Mouse (Mus musculus) gastrocnemius, adult 8-10 months (tissue): ENCODE measurements around the gene Fgb. TPM values are rescaled to one million over a fixed set of nuclear protein-coding genes. Genes with fewer than 3 reads are reported as not detected.

Experiments used
- DNase-seq, 2 experiments: peaks; one replicate each; pipeline ENCODE4 v3.0.0; 2022; ENCODE audit warnings: low spot score in 2 of 2
- total RNA-seq, 4 experiments: library from RNA; stranded (reverse); gene quantifications; 2 replicates each; pipeline ENCODE4 v1.2.4; 2022

The Fgb gene
- total RNA-seq, 4 experiments from 2014 or later = 0.32 TPM; not detected in 3

- DNase-seq = no peak
These were observed 22.0 kb downstream of the Fgb start for GRCm38 (mm10) chr3:83027546-83028251.

DNA sequence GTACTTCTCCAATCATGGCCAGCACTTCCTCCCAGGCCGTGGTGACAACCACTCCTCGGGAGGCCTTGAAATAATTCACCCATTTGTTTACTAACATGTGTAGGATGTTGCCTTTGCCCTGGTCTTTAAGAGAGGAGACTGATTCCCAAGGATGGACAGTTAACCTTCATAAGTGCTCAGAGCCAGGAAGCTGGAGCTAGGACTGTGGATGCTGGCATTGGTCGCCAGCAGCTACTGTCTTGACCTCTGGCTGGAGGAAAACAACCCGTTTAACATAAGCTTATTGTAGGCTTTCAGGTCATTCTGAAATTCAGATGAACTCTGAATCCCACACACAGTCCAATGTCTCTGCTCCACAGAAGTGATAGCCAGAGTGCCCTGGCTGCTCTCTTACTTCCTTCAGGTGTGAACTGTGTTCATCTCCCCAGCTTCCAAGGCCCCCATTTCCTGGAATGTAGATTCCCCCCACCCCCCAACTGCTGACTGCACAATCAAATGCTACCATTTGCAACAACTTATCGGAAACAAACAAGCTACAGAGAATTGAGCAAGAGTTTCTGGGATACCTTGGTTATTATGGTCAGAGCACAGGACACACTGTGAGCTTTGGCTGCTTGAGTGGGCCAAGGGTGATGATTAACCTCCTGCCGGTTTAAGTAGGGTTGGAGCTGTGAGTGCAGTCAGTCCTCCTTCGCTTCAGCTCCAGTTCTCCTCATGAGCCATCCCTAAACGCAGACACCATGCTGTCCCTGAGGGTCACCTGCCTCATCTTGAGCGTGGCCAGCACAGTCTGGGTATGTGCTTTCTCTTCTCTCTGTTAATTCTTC, 24.0 kb downstream of the Fgb start, which contains the start of gene Fga:
Gene Fga, plus strand, starts transcription at position 602 of the 827 bp plus-strand sequence.
- DNase-seq = no peak

GRCm38 (mm10) chr3:83025036-83025435, 24.6 kb downstream of the Fgb start:
- DNase-seq = no peak

- no peak for DNase-seq
These were observed 28.5 kb downstream of the Fgb start for GRCm38 (mm10) chr3:83021176-83021575.

GRCm38 (mm10) chr3:83020387-83020786, 29.3 kb downstream of the Fgb start:
- no peak for DNase-seq

- no peak for DNase-seq
These were observed 33.4 kb downstream of the Fgb start for GRCm38 (mm10) chr3:83016236-83016635.

GRCm38 (mm10) chr3:83013951-83014350, 35.7 kb downstream of the Fgb start:
- no peak for DNase-seq

DNA sequence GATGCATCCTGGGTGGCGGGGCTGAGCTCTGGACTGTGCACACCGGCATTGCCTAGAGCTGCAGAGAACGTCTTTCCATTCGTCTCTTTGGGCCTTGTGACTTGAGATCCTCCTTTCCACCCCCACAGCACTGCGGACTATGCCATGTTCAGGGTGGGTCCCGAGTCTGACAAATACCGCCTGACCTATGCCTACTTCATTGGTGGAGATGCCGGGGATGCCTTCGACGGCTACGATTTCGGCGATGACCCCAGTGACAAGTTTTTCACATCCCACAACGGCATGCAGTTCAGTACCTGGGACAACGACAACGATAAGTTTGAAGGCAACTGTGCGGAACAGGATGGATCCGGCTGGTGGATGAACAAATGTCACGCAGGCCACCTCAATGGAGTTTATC, 37.0 kb downstream of the Fgb start:
- DNase-seq = no peak

DNA sequence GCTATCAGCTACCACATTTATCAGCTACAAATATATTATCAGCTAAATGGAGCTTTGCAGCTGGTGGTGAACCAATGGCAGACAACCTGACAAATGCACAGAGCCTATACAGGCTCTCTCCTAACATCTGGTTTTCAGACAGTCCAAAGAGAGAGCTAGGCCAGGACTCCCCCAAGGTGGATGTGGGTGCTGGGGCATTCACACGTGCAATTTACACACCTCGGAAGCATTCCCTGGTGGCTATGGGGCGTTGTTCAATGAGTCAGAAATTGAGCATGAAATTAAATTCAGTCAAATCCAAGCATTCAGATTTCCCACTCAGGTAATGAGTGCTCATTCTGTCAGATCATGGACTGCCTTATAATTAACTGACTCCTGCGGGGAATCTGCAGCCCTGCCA, 38.1 kb downstream of the Fgb start:
- no peak for DNase-seq

GRCm38 (mm10) chr3:83011136-83011535, 38.5 kb downstream of the Fgb start:
- no peak for DNase-seq

GRCm38 (mm10) chr3:83010291-83010690, 39.4 kb downstream of the Fgb start:
- no peak for DNase-seq

DNA sequence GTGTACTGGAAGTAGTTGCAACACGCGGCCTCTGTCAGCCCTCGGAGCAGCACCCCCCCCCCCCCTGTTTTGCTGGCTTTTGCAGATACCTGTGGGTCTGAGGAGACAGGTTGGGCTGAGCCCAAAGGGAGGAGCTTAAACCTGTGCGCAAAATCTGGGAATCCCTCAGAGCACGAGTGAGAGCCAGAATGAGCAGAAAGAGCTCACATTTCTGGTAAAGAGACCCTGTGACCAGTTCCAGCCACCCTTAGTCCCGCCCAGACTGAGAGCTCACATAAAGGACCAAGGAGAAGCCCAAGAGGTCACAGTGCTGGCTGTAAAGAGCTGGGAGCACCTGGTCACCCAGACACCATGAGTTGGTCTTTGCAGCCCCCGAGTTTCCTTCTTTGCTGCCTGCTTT, 42.1 kb downstream of the Fgb start, which contains the start of gene Fgg:
Gene Fgg, plus strand, starts transcription at position 168 of the 400 bp plus-strand sequence.
- DNase-seq = no peak

- no peak for DNase-seq
These were observed 44.9 kb downstream of the Fgb start for GRCm38 (mm10) chr3:83004801-83005200.

DNA sequence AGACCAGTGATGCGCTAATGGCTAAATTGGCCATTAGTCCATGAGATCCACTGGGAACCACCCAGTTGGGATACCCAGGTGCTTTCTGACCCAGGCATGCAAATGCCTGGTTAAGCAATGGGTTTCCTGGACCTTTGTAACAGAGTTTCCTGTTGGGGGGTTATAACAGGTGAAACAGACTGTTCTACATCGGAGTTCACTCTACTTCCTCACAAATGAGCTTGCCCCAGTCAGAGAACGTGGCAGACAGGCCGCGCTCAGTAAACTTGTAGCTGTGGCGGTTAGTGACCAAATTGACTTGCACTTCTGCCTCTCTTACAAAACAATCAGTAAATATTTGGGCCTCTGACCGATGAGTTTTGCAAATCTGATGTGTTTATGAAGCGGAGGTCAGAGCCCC, 46.6 kb downstream of the Fgb start:
- DNase-seq = no peak

GRCm38 (mm10) chr3:83002191-83002590, 47.5 kb downstream of the Fgb start:
- DNase-seq = no peak

DNA sequence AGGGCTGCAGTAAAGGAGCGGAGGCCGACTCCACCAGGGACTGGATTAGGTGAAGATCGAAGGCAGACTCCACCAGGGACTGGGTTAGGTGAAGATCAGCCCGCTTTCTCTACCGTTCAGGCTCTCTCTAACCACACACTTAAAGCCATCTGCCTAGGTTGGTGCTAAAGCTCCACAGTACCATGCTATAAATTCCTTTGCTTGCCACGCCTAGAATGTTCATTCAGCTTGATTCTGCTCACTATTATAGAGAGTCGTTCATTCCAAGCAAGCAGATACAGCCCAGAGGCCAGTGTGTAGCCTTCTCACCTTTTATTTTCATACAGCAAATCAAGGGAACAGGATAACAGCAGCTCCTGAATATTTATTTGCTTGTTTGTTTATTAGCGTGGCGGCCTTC, 49.7 kb downstream of the Fgb start:
- no peak for DNase-seq

DNA sequence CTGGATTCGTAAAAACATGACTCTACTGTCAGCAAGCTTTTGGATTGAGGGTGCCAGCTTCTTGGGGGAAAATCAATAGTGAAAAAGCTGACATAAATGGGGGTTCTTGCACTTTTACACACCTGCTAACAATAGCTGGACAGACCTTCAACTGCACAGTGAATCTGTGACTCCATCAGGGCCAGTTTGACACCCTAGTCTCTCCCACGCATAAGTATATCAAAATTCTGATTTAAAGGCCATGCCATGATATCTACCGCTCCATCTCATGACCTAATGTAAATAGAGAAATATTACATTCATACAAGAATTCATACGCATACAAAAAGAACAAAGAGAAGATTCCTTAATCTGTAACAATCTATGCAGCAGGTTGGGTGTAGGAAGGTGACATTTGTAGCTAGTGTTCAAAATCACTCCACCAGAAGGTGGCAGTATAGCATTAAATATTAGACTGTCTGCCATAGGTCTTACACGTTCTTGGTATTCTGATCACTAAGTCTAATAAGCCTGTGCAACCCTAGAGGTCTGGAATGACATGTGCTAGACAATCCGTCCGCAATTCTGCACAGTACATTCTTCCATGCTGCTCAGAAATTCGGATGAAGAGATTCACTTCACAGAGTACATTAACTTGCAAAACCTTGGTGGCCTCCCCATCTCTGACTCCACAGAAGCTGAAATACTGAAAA, 50.7 kb downstream of the Fgb start:
- DNase-seq = no peak

- DNase-seq = no peak
These were observed 53.0 kb downstream of the Fgb start for GRCm38 (mm10) chr3:82996656-82997055.

GRCm38 (mm10) chr3:82995368-82995767, 54.3 kb downstream of the Fgb start:
- peak; percentile 11 to 21 for DNase-seq

DNA sequence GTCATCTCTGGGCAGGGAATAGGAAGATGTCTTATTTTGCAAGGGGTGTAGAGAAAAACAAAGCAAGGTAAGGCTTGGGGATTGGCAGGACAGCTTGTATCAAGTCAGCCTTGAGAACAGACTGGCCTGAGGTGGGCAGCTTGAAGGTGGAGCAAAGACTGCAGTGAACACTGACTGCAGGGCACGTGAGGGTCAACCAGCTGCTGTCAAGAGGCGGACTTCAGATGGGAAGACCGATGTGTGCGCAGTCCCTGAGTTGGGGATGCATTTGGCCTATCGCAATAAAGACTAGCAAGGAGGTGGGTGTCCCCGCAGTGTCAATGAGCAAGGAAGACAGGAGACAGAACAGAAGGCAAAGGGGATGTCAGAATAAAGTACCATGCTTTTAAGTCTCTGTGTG, 56.7 kb downstream of the Fgb start:
- DNase-seq = no peak

- no peak for DNase-seq
These were observed 57.7 kb downstream of the Fgb start for GRCm38 (mm10) chr3:82991963-82992362.
